Mouse (Mus musculus) midbrain, embryonic 14.5 days (tissue): ENCODE results near the gene Hist1h2br. TPM values are rescaled to one million over a fixed set of nuclear protein-coding genes. Genes with fewer than 3 reads are reported as not detected.
"Not testable (repeated sequence)": the region's sequence is repeated elsewhere in the genome, so short reads cannot be mapped to it uniquely, and the experiment has no call there.

Experiments
- ATAC-seq: fragments of 200-750 bp; cut with Nextera tagmentation; 2 replicates; pipeline ENCODE4 v1.8.0; 2017; ENCODE audit warnings: moderate number of reproducible peaks, moderate library complexity; ENCODE audit not compliant: low FRiP score, low TSS enrichment
- DNase-seq: peaks from one replicate; pipeline ENCODE4 v3.0.0-alpha.2; 2015
- H3K27ac ChIP-seq: fragments of 300-500 bp; sonication (generic); replicated peaks from 2 replicates; pipeline ENCODE4 v1.5.1; 2014; ENCODE audit warnings: mild to moderate bottlenecking, low read depth, low read length, moderate library complexity
- H3K27me3 ChIP-seq: fragments of 300-500 bp; sonication (generic); 2 replicates; pipeline ENCODE4 v1.6.1; 2014; ENCODE audit warnings: low read length, control low read depth, mixed read lengths; ENCODE audit not compliant: control insufficient read depth, insufficient read depth
- H3K36me3 ChIP-seq: fragments of 300-500 bp; sonication (generic); 2 replicates; pipeline ENCODE4 v1.6.1; 2014; ENCODE audit warnings: low read length, control low read depth; ENCODE audit not compliant: control insufficient read depth, insufficient read depth
- H3K4me1 ChIP-seq: fragments of 300-500 bp; sonication (generic); 2 replicates; pipeline ENCODE4 v1.6.1; 2014; ENCODE audit warnings: mild to moderate bottlenecking, antibody characterized with exemption, low read length, control low read depth; ENCODE audit not compliant: control insufficient read depth, insufficient read depth
- H3K4me2 ChIP-seq: fragments of 300-500 bp; sonication (generic); 2 replicates; pipeline ENCODE4 v1.6.1; 2014; ENCODE audit warnings: mild to moderate bottlenecking, low read length, moderate library complexity
- H3K4me3 ChIP-seq: fragments of 300-500 bp; sonication (generic); replicated peaks from 2 replicates; pipeline ENCODE4 v1.5.1; 2014; ENCODE audit warnings: low read depth, low read length
- H3K9ac ChIP-seq: fragments of 300-500 bp; sonication (generic); replicated peaks from 2 replicates; pipeline ENCODE4 v1.6.1; 2014; ENCODE audit warnings: mild to moderate bottlenecking, low read length, moderate library complexity
- H3K9me3 ChIP-seq: fragments of 300-500 bp; sonication (generic); 2 replicates; pipeline ENCODE4 v1.6.1; 2016; ENCODE audit warnings: low read length, control low read depth, mixed read lengths; ENCODE audit not compliant: control insufficient read depth
- WGBS: fragments of 180-500 bp; shearing (Covaris S2); extraction: QIAGEN DNeasy Blood & Tissue Kit; methylation state at CpG from one replicate; pipeline ENCODE4 v1.1.7; 2014; 5-methylcytosine and 5-hydroxymethylcytosine counted together
- polyA plus RNA-seq: library from polyadenylated mRNA; unstranded; fragments of >200 nt; fragmentation: Nextera tagmentation; extraction: Ambion mirVana; gene quantifications from 2 replicates; pipeline ENCODE4 v1.2.1, GENCODE M21; 2014

The Hist1h2br gene
- polyA plus RNA-seq, 1 experiment from 2014 or later = 4.1 TPM

GRCm38 (mm10) chr13:21797163-21797562 lies 36.4 kb upstream of the Hist1h2br start:
- H3K9ac ChIP-seq, H3K36me3 ChIP-seq, H3K9me3 ChIP-seq, H3K4me1 ChIP-seq, H3K27me3 ChIP-seq, ATAC-seq, H3K4me2 ChIP-seq, DNase-seq, H3K27ac ChIP-seq, H3K4me3 ChIP-seq: not testable (repeated sequence)

GRCm38 (mm10) chr13:21803058-21803457 lies 30.5 kb upstream of the Hist1h2br start:
- H3K9ac ChIP-seq, H3K27me3 ChIP-seq, H3K9me3 ChIP-seq, H3K27ac ChIP-seq, DNase-seq, H3K4me2 ChIP-seq, H3K36me3 ChIP-seq, H3K4me3 ChIP-seq, H3K4me1 ChIP-seq: not testable (repeated sequence)
- no CpG with 5 or more reads among the region's 4 CpGs for WGBS
- ATAC-seq = peak; percentile 76

GRCm38 (mm10) chr13:21810073-21810472 lies 23.5 kb upstream of the Hist1h2br start, which contains the start of the genes Hist1h2bq and Hist1h2ao:
Gene Hist1h2bq (minus strand): TSS chr13:21810197.
Gene Hist1h2ao (plus strand): TSS chr13:21810465.
- WGBS = no CpG with 5 or more reads among the region's 23 CpGs
- not testable (repeated sequence) for H3K9me3 ChIP-seq, H3K4me2 ChIP-seq, H3K36me3 ChIP-seq, H3K27ac ChIP-seq, DNase-seq, H3K4me1 ChIP-seq, H3K27me3 ChIP-seq, H3K9ac ChIP-seq, H3K4me3 ChIP-seq
- ATAC-seq = peak; percentile 98

GRCm38 (mm10) chr13:21811074-21811473 lies 22.5 kb upstream of the Hist1h2br start:
- no CpG with 5 or more reads among the region's 8 CpGs for WGBS
- not testable (repeated sequence) for DNase-seq, H3K9ac ChIP-seq, H3K36me3 ChIP-seq, H3K9me3 ChIP-seq, H3K4me1 ChIP-seq, H3K4me2 ChIP-seq, H3K4me3 ChIP-seq, H3K27me3 ChIP-seq, H3K27ac ChIP-seq
- ATAC-seq = 0 out of 2 replicates have a peak, but pooled peaks have one; percentile 7

GRCm38 (mm10) chr13:21811539-21811938 lies 22.0 kb upstream of the Hist1h2br start, which contains the start of gene Hist1h4m:
Gene Hist1h4m (plus strand): TSS chr13:21811746.
- not testable (repeated sequence) for H3K4me3 ChIP-seq, H3K27ac ChIP-seq, H3K9me3 ChIP-seq, DNase-seq, H3K4me1 ChIP-seq, H3K9ac ChIP-seq, H3K27me3 ChIP-seq, H3K36me3 ChIP-seq
- peak; percentile 71 for ATAC-seq
- peak within 1 kb of the TSS; percentile 37 for H3K4me2 ChIP-seq
- WGBS = no CpG with 5 or more reads among the region's 24 CpGs

- peak overlapping the region; percentile 37 for H3K4me2 ChIP-seq
- not testable (repeated sequence) for H3K27ac ChIP-seq, H3K36me3 ChIP-seq, H3K27me3 ChIP-seq, DNase-seq, H3K9ac ChIP-seq, H3K4me1 ChIP-seq, H3K4me3 ChIP-seq, H3K9me3 ChIP-seq
- peak; percentile 31; the same call in 1 of the 2 replicates for ATAC-seq
- 0% methylated on average over 13 of the region's 14 CpGs for WGBS
Measured at GRCm38 (mm10) chr13:21812092-21812491, 21.5 kb upstream of the Hist1h2br start.

GRCm38 (mm10) chr13:21820082-21820890 lies 13.3 kb upstream of the Hist1h2br start:
- not testable (repeated sequence) for H3K36me3 ChIP-seq, H3K27me3 ChIP-seq, H3K27ac ChIP-seq, H3K4me2 ChIP-seq, H3K4me3 ChIP-seq, DNase-seq, ATAC-seq, H3K9ac ChIP-seq, H3K4me1 ChIP-seq, H3K9me3 ChIP-seq
- WGBS = 57% methylated on average over 6 of the region's 16 CpGs

- Histone ChIP-seq H3K4me3 (no peak overlapping the region), H3K27ac (no peak overlapping the region), H3K9ac (no peak overlapping the region), H3K4me1 (no peaks in the 10 kb centered on the region), H3K9me3 (no peaks in the 10 kb centered on the region), H3K36me3 (no peaks in the 10 kb centered on the region), H3K27me3 (no peaks in the 10 kb centered on the region), H3K4me2 (no peak overlapping the region)
- DNase-seq = no peak
- no peak for ATAC-seq
- 86% methylated on average over 3 of the region's 3 CpGs for WGBS
Measured at GRCm38 (mm10) chr13:21828511-21828910, 5.0 kb upstream of the Hist1h2br start.

GRCm38 (mm10) chr13:21830344-21830743 lies 3.2 kb upstream of the Hist1h2br start:
- Histone ChIP-seq H3K27ac (no peak overlapping the region), H3K9me3 (no peaks in the 10 kb centered on the region), H3K9ac (no peak overlapping the region), H3K36me3 (no peaks in the 10 kb centered on the region), H3K4me1 (no peaks in the 10 kb centered on the region), H3K27me3 (no peaks in the 10 kb centered on the region), H3K4me3 (no peak overlapping the region), H3K4me2 (no peak overlapping the region)
- DNase-seq (no peak), ATAC-seq (no peak)
- WGBS = 85% methylated on average over 10 of the region's 10 CpGs
